In genomic region chr1:182868432-182869113, GRCm38 (mm10) we compare ENCODE assay signal across 9 mouse cellular contexts.
DNase-seq lines count a peak whose midpoint lies in the region; ATAC-seq and TF ChIP-seq lines count a peak whose summit lies in the region.
"Had no signal": no experiment of that assay in that cellular context is flagged by ENCODE, and none has a peak within 500 bp of the region (broad histone marks: within the 10 kb centered on the region; RNA-seq: fewer than 3 reads in every experiment).

No protein-coding gene starts in this region.

- H3K36me3 ChIP-seq in kidney, adult 2 months (ENCODE audit: control insufficient read depth, insufficient read depth, low read length) = no peaks in the 10 kb centered on the region
- H3K36me3 ChIP-seq in lung, embryonic 16.5 days (ENCODE audit: control insufficient read depth, insufficient read depth, low read length) = peaks cover 6% of the 10 kb centered on the region; the same call in 1 of the 2 replicates
- H3K36me3 ChIP-seq: liver, embryonic 13.5 days had no signal

- H3K9ac ChIP-seq in lung, embryonic 16.5 days (ENCODE audit: low read length) = no peak overlapping the region
- H3K9ac ChIP-seq: liver, embryonic 13.5 days had no signal

- peak overlapping the region; percentile 8; the same call in 1 of the 2 replicates for H3K4me2 ChIP-seq in lung, embryonic 16.5 days (ENCODE audit: low read depth, low read length)
- H3K4me2 ChIP-seq: liver, embryonic 13.5 days had no signal

- peaks cover 11% of the 10 kb centered on the region; the same call in 1 of the 2 replicates for H3K9me3 ChIP-seq in lung, embryonic 16.5 days (ENCODE audit: control insufficient read depth, low read length)

- TF ChIP-seq CTCF in kidney, adult 2 months (conservative IDR thresholded peaks at IDR 0.05; ENCODE audit: insufficient read depth, insufficient read length, low read depth, low read length) = peak; percentile 69

- WGBS in kidney, adult 2 months = 82% methylated on average over 14 of the region's 14 CpGs
- WGBS in lung, embryonic 16.5 days = 61% methylated on average over 14 of the region's 14 CpGs

- no peaks in the 10 kb centered on the region for H3K4me1 ChIP-seq in kidney, adult 2 months (ENCODE audit: control insufficient read depth, insufficient read depth, low read length)
- no peaks in the 10 kb centered on the region for H3K4me1 ChIP-seq in lung, embryonic 16.5 days (replicated peaks; ENCODE audit: control insufficient read depth, insufficient read depth, low read length)
- H3K4me1 ChIP-seq: liver, embryonic 13.5 days had no signal

- H3K27ac ChIP-seq in kidney, adult 2 months (ENCODE audit: insufficient read depth, low read depth, low read length) = no peak overlapping the region
- H3K27ac ChIP-seq in lung, embryonic 16.5 days (ENCODE audit: low read length) = peak overlapping the region; percentile 28
- H3K27ac ChIP-seq: liver, embryonic 13.5 days had no signal

- TF ChIP-seq POLR2A in kidney, adult 2 months (IDR thresholded peaks at IDR 0.05; ENCODE audit: low read depth, low read length) = no peak

- ATAC-seq in lung, embryonic 16.5 days (ENCODE audit: low read depth) = peak; percentile 68

- H3K4me3 ChIP-seq in kidney, adult 2 months (ENCODE audit: insufficient read depth, low read depth, low read length) = no peak overlapping the region
- H3K4me3 ChIP-seq in lung, embryonic 16.5 days (ENCODE audit: low read length) = no peak overlapping the region
- H3K4me3 ChIP-seq: liver, embryonic 13.5 days had no signal

- peak; percentile 32 for DNase-seq in urinary bladder, adult 2 months (ENCODE audit: low spot score)
- DNase-seq in urinary bladder, postnatal 4 days (ENCODE audit: low spot score in 2 of 2) = no peak
- peak; percentile 20 for DNase-seq in embryo, embryonic 11.5 days (ENCODE audit: low read depth, low spot score)
- DNase-seq in heart, adult 18-20 months = peak; percentile 46 to 73
- peak; percentile 18 for DNase-seq in kidney, adult 2 months
- peak; percentile 35 for DNase-seq in retina, postnatal 1 day
- no peak for DNase-seq in T-cell, adult 2 months (ENCODE audit: low spot score)
- DNase-seq: liver, embryonic 13.5 days had no signal

- no peaks in the 10 kb centered on the region for H3K27me3 ChIP-seq in kidney, adult 2 months (replicated peaks; ENCODE audit: control insufficient read depth, insufficient read depth, low read length)
- H3K27me3 ChIP-seq in lung, embryonic 16.5 days (ENCODE audit: control insufficient read depth, insufficient read depth, low read depth, low read length) = no peaks in the 10 kb centered on the region
- H3K27me3 ChIP-seq: liver, embryonic 13.5 days had no signal

Comparison
In these comparisons a context has a peak if more than half of its experiments do, and no peak if none do; other contexts are left out.
1. DNase-seq: peak in urinary bladder, adult 2 months (single experiment), embryo, embryonic 11.5 days (single experiment), heart, adult 18-20 months (2 of 2), kidney, adult 2 months (single experiment) and retina, postnatal 1 day (single experiment); none in urinary bladder, postnatal 4 days (0 of 2) and T-cell, adult 2 months (single experiment).